ENCODE assay signal across 8 mouse cellular contexts in the genomic region with DNA sequence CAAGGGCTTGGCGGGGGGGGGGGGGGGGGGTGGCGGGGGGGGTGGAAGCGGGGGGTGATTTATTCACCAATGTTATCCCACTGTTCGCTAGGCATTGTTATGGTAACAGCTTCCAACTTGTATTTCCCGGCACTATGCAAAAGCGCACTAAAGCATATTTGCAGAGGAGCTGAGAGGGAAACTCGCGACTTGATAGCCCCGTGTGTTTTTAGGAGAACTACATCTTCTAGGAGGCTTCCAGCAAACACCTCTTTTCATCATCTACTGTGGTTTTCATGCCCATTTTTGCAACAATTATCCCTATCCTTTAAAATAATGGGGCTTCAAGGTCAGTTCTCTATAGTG. TPM values are rescaled to one million over a fixed set of nuclear protein-coding genes. Genes with fewer than 3 reads are reported as not detected.
DNase-seq lines count a peak whose midpoint lies in the region; ATAC-seq lines count a peak whose summit lies in the region.

No protein-coding gene starts in this region.

- peak overlapping the region; percentile 63 for H3K4me3 ChIP-seq in limb, embryonic 11.5 days (ENCODE audit: low read depth, low read length)
- H3K4me3 ChIP-seq in stomach, embryonic 16.5 days (replicated peaks; ENCODE audit: low read length) = peak overlapping the region; percentile 84

- peak; percentile 37 for DNase-seq in embryo, embryonic 10.5 days (ENCODE audit: low spot score)
- no peak for DNase-seq in embryo, embryonic 9.5 days (ENCODE audit: extremely low spot score)
- peak; percentile 38 for DNase-seq in retina, embryonic 14.5 days (ENCODE audit: low spot score)
- no peak for DNase-seq in retina, postnatal 1 day
- peak; percentile 23 for DNase-seq in limb, embryonic 11.5 days (ENCODE audit: low spot score)
- no peak for DNase-seq in c-Kit-positive CD71-positive TER-119-positive erythroid progenitor cells, embryonic 14.5 days (ENCODE audit: low spot score)
- no peak for DNase-seq in kidney, postnatal 36 days

- H3K4me1 ChIP-seq in limb, embryonic 11.5 days (ENCODE audit: control insufficient read depth, insufficient read depth, low read length) = peaks cover 2% of the 10 kb centered on the region; the same call in 1 of the 2 replicates
- H3K4me1 ChIP-seq in stomach, embryonic 16.5 days (ENCODE audit: control insufficient read depth, insufficient read depth, low read length) = peaks cover 3% of the 10 kb centered on the region; the same call in 1 of the 2 replicates

- no peaks in the 10 kb centered on the region for H3K36me3 ChIP-seq in limb, embryonic 11.5 days (ENCODE audit: control insufficient read depth, insufficient read depth, low read length)
- peaks cover 5% of the 10 kb centered on the region for H3K36me3 ChIP-seq in stomach, embryonic 16.5 days (ENCODE audit: control insufficient read depth, insufficient read depth, low read length)

- peak overlapping the region; percentile 57 for H3K4me2 ChIP-seq in limb, embryonic 11.5 days (ENCODE audit: low read depth, severe bottlenecking)
- H3K4me2 ChIP-seq in stomach, embryonic 16.5 days (ENCODE audit: low read depth, low read length) = peak overlapping the region; percentile 59

- H3K27me3 ChIP-seq in limb, embryonic 11.5 days (ENCODE audit: control insufficient read depth, insufficient read depth, low read length) = no peaks in the 10 kb centered on the region
- no peaks in the 10 kb centered on the region for H3K27me3 ChIP-seq in stomach, embryonic 16.5 days (ENCODE audit: control insufficient read depth, insufficient read depth, low read length)

- H3K27ac ChIP-seq in limb, embryonic 11.5 days (replicated peaks; ENCODE audit: low read depth, low read length) = no peak overlapping the region
- no peak overlapping the region for H3K27ac ChIP-seq in stomach, embryonic 16.5 days (ENCODE audit: low read length)

- H3K9me3 ChIP-seq in limb, embryonic 11.5 days (ENCODE audit: control insufficient read depth, low read length) = no peaks in the 10 kb centered on the region
- H3K9me3 ChIP-seq in stomach, embryonic 16.5 days (replicated peaks; ENCODE audit: control insufficient read depth, low read length) = no peaks in the 10 kb centered on the region

- H3K9ac ChIP-seq in limb, embryonic 11.5 days (ENCODE audit: low read length) = no peak overlapping the region; the same call in 1 of the 2 replicates
- peak overlapping the region; percentile 80 for H3K9ac ChIP-seq in stomach, embryonic 16.5 days (ENCODE audit: low read length)

- under 1% methylated on average over 7 of the region's 9 CpGs for WGBS in limb, embryonic 11.5 days
- WGBS in stomach, embryonic 16.5 days = under 1% methylated on average over 7 of the region's 9 CpGs

- ATAC-seq in limb, embryonic 11.5 days (ENCODE audit: insufficient number of reproducible peaks, low FRiP score, low TSS enrichment, low read depth) = peak; percentile 8; the same call in 1 of the 2 replicates
- ATAC-seq in stomach, embryonic 16.5 days (ENCODE audit: insufficient read depth, low FRiP score) = no peak

RNA-seq across cellular contexts. Expression of a gene that starts 0.6 kb away (rescaled TPM):
- 20.4 and 21.4 TPM in 2 replicates for polyA plus RNA-seq in limb, embryonic 11.5 days (2014; fragmentation: Nextera tagmentation; extraction: Ambion mirVana)
- polyA plus RNA-seq in stomach, embryonic 16.5 days (2015; fragmentation: Nextera tagmentation; extraction: Ambion mirVana) = 15.3 and 18.0 TPM in 2 replicates

RNA-seq across cellular contexts. Expression of a gene that starts 23.1 kb away (rescaled TPM):
- polyA plus RNA-seq in limb, embryonic 11.5 days (2014; fragmentation: Nextera tagmentation; extraction: Ambion mirVana) = 7.8 and 8.3 TPM in 2 replicates
- 8.8 and 10.6 TPM in 2 replicates for polyA plus RNA-seq in stomach, embryonic 16.5 days (2015; fragmentation: Nextera tagmentation; extraction: Ambion mirVana)

Comparison
In these comparisons a context has a peak if more than half of its experiments do, and no peak if none do; other contexts are left out.
1. DNase-seq: peak in embryo, embryonic 10.5 days (single experiment), retina, embryonic 14.5 days (single experiment) and limb, embryonic 11.5 days (single experiment); none in embryo, embryonic 9.5 days (single experiment), retina, postnatal 1 day (single experiment), c-Kit-positive CD71-positive TER-119-positive erythroid progenitor cells, embryonic 14.5 days (single experiment) and kidney, postnatal 36 days (0 of 2).